In genomic region chr11:80302536-80302935, GRCm38 (mm10) we compare ENCODE assay signal across 8 mouse cellular contexts. TPM values are rescaled to one million over a fixed set of nuclear protein-coding genes. Genes with fewer than 3 reads are reported as not detected.
DNase-seq lines count a peak whose midpoint lies in the region; ATAC-seq and TF ChIP-seq lines count a peak whose summit lies in the region.

No protein-coding gene starts in this region.

- H3K4me1 ChIP-seq in forebrain, embryonic 14.5 days (ENCODE audit: control insufficient read depth, insufficient read depth, low read length) = peaks cover 20% of the 10 kb centered on the region
- peaks cover 6% of the 10 kb centered on the region; the same call in 1 of the 2 replicates for H3K4me1 ChIP-seq in heart, postnatal 0 days (ENCODE audit: control insufficient read depth, insufficient read depth)
- H3K4me1 ChIP-seq in liver, embryonic 11.5 days (replicated peaks; ENCODE audit: control insufficient read depth, insufficient read depth, low read length) = 0 out of 2 replicates have a peak, but pooled peaks cover 2% of the 10 kb centered on the region
- no peaks in the 10 kb centered on the region for H3K4me1 ChIP-seq in stomach, postnatal 0 days (replicated peaks; ENCODE audit: control insufficient read depth, insufficient read depth)

- peak overlapping the region; percentile 86; the same call in 1 of the 2 replicates for H3K9ac ChIP-seq in forebrain, embryonic 14.5 days (ENCODE audit: low read length)
- no peak overlapping the region for H3K9ac ChIP-seq in heart, postnatal 0 days (replicated peaks; ENCODE audit: low read depth, low read length)
- no peak overlapping the region for H3K9ac ChIP-seq in liver, embryonic 11.5 days (ENCODE audit: low read depth, low read length)
- H3K9ac ChIP-seq in stomach, postnatal 0 days (ENCODE audit: low read length) = no peak overlapping the region

- H3K36me3 ChIP-seq in forebrain, embryonic 14.5 days (ENCODE audit: control insufficient read depth, insufficient read depth, low read length) = 0 out of 2 replicates have a peak, but pooled peaks cover 10% of the 10 kb centered on the region
- H3K36me3 ChIP-seq in heart, postnatal 0 days (replicated peaks; ENCODE audit: control insufficient read depth, insufficient read depth, low read length) = no peaks in the 10 kb centered on the region
- no peaks in the 10 kb centered on the region for H3K36me3 ChIP-seq in liver, embryonic 11.5 days (ENCODE audit: control insufficient read depth, insufficient read depth, low read length)
- no peaks in the 10 kb centered on the region for H3K36me3 ChIP-seq in stomach, postnatal 0 days (ENCODE audit: control insufficient read depth, insufficient read depth, low read length)

- WGBS in forebrain, embryonic 14.5 days = 2% methylated on average over 11 of the region's 11 CpGs
- WGBS in heart, postnatal 0 days = 3% methylated on average over 11 of the region's 11 CpGs
- WGBS in liver, embryonic 11.5 days = 4% methylated on average over 11 of the region's 11 CpGs
- 3% methylated on average over 11 of the region's 11 CpGs for WGBS in stomach, postnatal 0 days

- H3K27me3 ChIP-seq in forebrain, embryonic 14.5 days (replicated peaks; ENCODE audit: control insufficient read depth, insufficient read depth, low read length) = no peaks in the 10 kb centered on the region
- H3K27me3 ChIP-seq in heart, postnatal 0 days (ENCODE audit: control insufficient read depth, insufficient read depth, low read length) = peaks cover 54% of the 10 kb centered on the region
- H3K27me3 ChIP-seq in liver, embryonic 11.5 days (replicated peaks; ENCODE audit: control insufficient read depth, insufficient read depth, low read length) = peaks cover 50% of the 10 kb centered on the region
- no peaks in the 10 kb centered on the region; the same call in 1 of the 2 replicates for H3K27me3 ChIP-seq in stomach, postnatal 0 days (ENCODE audit: control insufficient read depth, insufficient read depth, low read length)

- no peak for TF ChIP-seq CTCF in heart, postnatal 0 days (IDR thresholded peaks at IDR 0.05; ENCODE audit: low read depth)
- no peak for TF ChIP-seq CTCF in stomach, postnatal 0 days (IDR thresholded peaks at IDR 0.05; ENCODE audit: low read depth)

- peak overlapping the region; percentile 86 for H3K27ac ChIP-seq in forebrain, embryonic 14.5 days (ENCODE audit: low read depth, low read length)
- H3K27ac ChIP-seq in heart, postnatal 0 days (ENCODE audit: low read depth) = no peak overlapping the region
- no peak overlapping the region for H3K27ac ChIP-seq in liver, embryonic 11.5 days (ENCODE audit: low read depth, low read length)
- no peak overlapping the region for H3K27ac ChIP-seq in stomach, postnatal 0 days (replicated peaks)

- peak; percentile 41 to 71 for DNase-seq in CD8-positive naive resting alpha-beta T cell, adult 2 months (ENCODE audit: low read depth in 2 of 2, low spot score in 2 of 2)
- DNase-seq in c-Kit-positive CD71-positive TER-119-positive erythroid progenitor cells, embryonic 14.5 days (ENCODE audit: low spot score) = peak; percentile 29
- peak; percentile 94 for DNase-seq in forebrain, embryonic 14.5 days (ENCODE audit: low spot score)
- DNase-seq in heart, postnatal 0 days (ENCODE audit: low spot score) = peak; percentile 31
- peak; percentile 83 for DNase-seq in kidney, postnatal 25 days
- DNase-seq in liver, embryonic 11.5 days (ENCODE audit: low spot score) = peak; percentile 46
- peak; percentile 88 for DNase-seq in naive thymus-derived CD4-positive, alpha-beta T cell, adult 2 months (ENCODE audit: low read depth)
- peak; percentile 71 for DNase-seq in stomach, postnatal 0 days (ENCODE audit: low spot score)

- no peak for TF ChIP-seq EP300 in heart, postnatal 0 days (IDR thresholded peaks at IDR 0.05; ENCODE audit: low read depth)
- TF ChIP-seq EP300 in stomach, postnatal 0 days (optimal IDR thresholded peaks at IDR 0.05) = no peak

- peak overlapping the region; percentile 75 for H3K4me3 ChIP-seq in forebrain, embryonic 14.5 days (ENCODE audit: low read depth, low read length)
- peak overlapping the region; percentile 52 for H3K4me3 ChIP-seq in heart, postnatal 0 days (ENCODE audit: low read depth, low read length)
- H3K4me3 ChIP-seq in liver, embryonic 11.5 days (ENCODE audit: low read depth, low read length) = peak overlapping the region; percentile 11; the same call in 1 of the 2 replicates
- peak overlapping the region; percentile 67 for H3K4me3 ChIP-seq in stomach, postnatal 0 days (ENCODE audit: low read depth, low read length)

- H3K4me2 ChIP-seq in forebrain, embryonic 14.5 days (ENCODE audit: low read length) = peak overlapping the region; percentile 92
- H3K4me2 ChIP-seq in heart, postnatal 0 days (ENCODE audit: low read depth, low read length) = peak overlapping the region; percentile 75
- H3K4me2 ChIP-seq in liver, embryonic 11.5 days = peak overlapping the region; percentile 76
- peak overlapping the region; percentile 99 for H3K4me2 ChIP-seq in stomach, postnatal 0 days (replicated peaks; ENCODE audit: low read depth)

- no peaks in the 10 kb centered on the region for H3K9me3 ChIP-seq in forebrain, embryonic 14.5 days (replicated peaks; ENCODE audit: control insufficient read depth, low read length)
- no peaks in the 10 kb centered on the region for H3K9me3 ChIP-seq in heart, postnatal 0 days (replicated peaks; ENCODE audit: control insufficient read depth, low read length)
- no peaks in the 10 kb centered on the region for H3K9me3 ChIP-seq in liver, embryonic 11.5 days (ENCODE audit: control insufficient read depth, low read length)
- H3K9me3 ChIP-seq in stomach, postnatal 0 days (ENCODE audit: control insufficient read depth, low read length) = no peaks in the 10 kb centered on the region

- ATAC-seq in forebrain, embryonic 14.5 days = peak; percentile 73
- no peak for ATAC-seq in heart, postnatal 0 days (ENCODE audit: insufficient read depth, low read depth)
- no peak for ATAC-seq in liver, embryonic 11.5 days (replicated peaks; ENCODE audit: low FRiP score)
- peak; percentile 86 for ATAC-seq in stomach, postnatal 0 days (ENCODE audit: low FRiP score, low TSS enrichment)

RNA-seq across cellular contexts. Expression of gene Rhbdl3, which starts 1.8 kb away (rescaled TPM):
- polyA plus RNA-seq in forebrain, embryonic 14.5 days (2014; fragmentation: Nextera tagmentation; extraction: Ambion mirVana) = 10.9 and 11.8 TPM in 2 replicates
- 0.66 and 2.1 TPM in 2 replicates for total RNA-seq in heart, postnatal 0 days (2014; rRNA removed; ENCODE audit: low replicate concordance)
- polyA plus RNA-seq in heart, postnatal 0 days (2015; fragmentation: Nextera tagmentation; extraction: Ambion mirVana) = 0.38 and 0.75 TPM in 2 replicates
- polyA plus RNA-seq in liver, embryonic 11.5 days (2014; fragmentation: Nextera tagmentation; extraction: Ambion mirVana) = 0.29 and 0.60 TPM in 2 replicates
- polyA plus RNA-seq in stomach, postnatal 0 days (2015; fragmentation: Nextera tagmentation; extraction: Ambion mirVana) = 2.7 and 3.4 TPM in 2 replicates

Comparison
In these comparisons a context has a peak if more than half of its experiments do, and no peak if none do; other contexts are left out.
1. DNase-seq: peak in every context shown above with its lines; median percentile 94 in forebrain, embryonic 14.5 days; 88 in naive thymus-derived CD4-positive, alpha-beta T cell, adult 2 months; 83 in kidney, postnatal 25 days; 71 in stomach, postnatal 0 days; 56 in CD8-positive naive resting alpha-beta T cell, adult 2 months; 46 in liver, embryonic 11.5 days; 31 in heart, postnatal 0 days; 29 in c-Kit-positive CD71-positive TER-119-positive erythroid progenitor cells, embryonic 14.5 days.
2. ATAC-seq: peak in forebrain, embryonic 14.5 days (single experiment) and stomach, postnatal 0 days (single experiment); none in heart, postnatal 0 days (single experiment) and liver, embryonic 11.5 days (single experiment).
3. H3K4me3 ChIP-seq: peak in every context shown above with its lines; median percentile 75 in forebrain, embryonic 14.5 days; 67 in stomach, postnatal 0 days; 52 in heart, postnatal 0 days; 11 in liver, embryonic 11.5 days.
4. Peak in every context shown above with its lines, with median percentiles within 50 percentile points of each other: H3K4me2 ChIP-seq.